Mouse (Mus musculus): ENCODE results near the gene H2-Q7. TPM values are rescaled to one million over a fixed set of nuclear protein-coding genes. Genes with fewer than 3 reads are reported as not detected.
"Not testable (repeated sequence)": the region's sequence is repeated elsewhere in the genome, so short reads cannot be mapped to it uniquely, and the experiment has no call there.

The H2-Q7 gene
- polyA plus RNA-seq, 1 experiment from 2014 or later: 3.6 TPM

DNA sequence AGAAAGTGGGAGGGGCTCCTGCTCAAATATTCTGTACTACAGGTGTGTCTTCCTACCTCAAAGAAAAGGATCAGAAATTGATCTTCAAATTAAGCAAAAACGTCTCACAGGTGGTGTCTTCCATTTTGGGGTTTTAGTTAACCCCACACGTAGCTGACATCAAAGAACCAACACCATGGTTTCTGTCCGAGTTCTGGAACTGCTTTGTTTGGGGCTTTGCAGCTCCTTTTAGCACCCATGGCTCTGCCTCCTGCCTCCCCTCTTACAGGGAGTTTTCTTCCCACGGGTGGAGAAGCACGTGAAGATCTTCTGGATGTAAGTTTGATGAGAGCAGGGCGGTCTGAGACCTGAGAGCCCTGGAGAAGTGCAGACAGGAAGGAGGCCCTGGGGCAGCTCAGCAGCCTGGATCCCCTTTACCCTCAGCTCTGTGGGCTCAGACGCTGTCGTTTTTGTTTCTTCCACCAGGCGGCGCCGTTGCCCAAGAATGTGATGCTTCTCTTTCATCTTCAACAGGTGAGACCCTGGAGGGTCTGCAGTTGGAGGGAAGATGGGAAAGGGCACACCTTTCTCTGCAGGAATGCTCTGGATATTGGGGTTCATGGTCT is 18.6 kb upstream of the H2-Q7 start:
- H3K4me2 ChIP-seq (ENCODE audit: low read depth, low read length); H3K4me3 ChIP-seq (replicated peaks; ENCODE audit: low read length); H3K4me1 ChIP-seq (ENCODE audit: control insufficient read depth, insufficient read depth, low read length); H3K27me3 ChIP-seq (ENCODE audit: control insufficient read depth, insufficient read depth, low read length); ATAC-seq (ENCODE audit: insufficient read depth, low FRiP score); H3K36me3 ChIP-seq (ENCODE audit: control insufficient read depth, insufficient read depth, low read length); H3K9me3 ChIP-seq (replicated peaks; ENCODE audit: control insufficient read depth, low read length); H3K27ac ChIP-seq (ENCODE audit: low read length); H3K9ac ChIP-seq (ENCODE audit: low read length): not testable (repeated sequence)
- 14% methylated on average over 11 of the region's 11 CpGs for WGBS

DNA sequence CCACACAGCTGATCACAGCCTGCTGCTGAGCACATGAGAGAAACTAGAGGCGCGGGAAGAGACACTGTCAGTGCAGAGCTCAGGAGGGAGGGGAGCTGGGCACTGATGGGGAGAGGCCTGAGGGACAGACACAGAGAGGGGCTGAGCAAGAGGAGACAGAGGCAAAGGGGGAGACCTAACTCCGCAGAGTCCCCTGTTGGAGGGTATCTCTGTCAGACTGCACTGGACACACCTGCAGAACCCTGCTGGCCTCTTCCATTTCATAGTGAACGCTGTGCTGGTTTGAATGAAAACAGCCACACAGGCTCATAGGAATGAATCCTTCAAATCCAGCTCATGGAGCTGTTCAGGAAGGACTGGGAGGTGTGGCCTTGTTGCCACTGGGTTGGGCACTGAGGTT is 17.6 kb upstream of the H2-Q7 start:
- not testable (repeated sequence) for H3K27me3 ChIP-seq (ENCODE audit: control insufficient read depth, insufficient read depth, low read length); ATAC-seq (ENCODE audit: insufficient read depth, low FRiP score); H3K9ac ChIP-seq (ENCODE audit: low read length); H3K4me3 ChIP-seq (replicated peaks; ENCODE audit: low read length); H3K27ac ChIP-seq (ENCODE audit: low read length); H3K4me1 ChIP-seq (ENCODE audit: control insufficient read depth, insufficient read depth, low read length); H3K36me3 ChIP-seq (ENCODE audit: control insufficient read depth, insufficient read depth, low read length); H3K9me3 ChIP-seq (replicated peaks; ENCODE audit: control insufficient read depth, low read length); H3K4me2 ChIP-seq (ENCODE audit: low read depth, low read length)
- WGBS: 90% methylated on average over 4 of the region's 4 CpGs

DNA sequence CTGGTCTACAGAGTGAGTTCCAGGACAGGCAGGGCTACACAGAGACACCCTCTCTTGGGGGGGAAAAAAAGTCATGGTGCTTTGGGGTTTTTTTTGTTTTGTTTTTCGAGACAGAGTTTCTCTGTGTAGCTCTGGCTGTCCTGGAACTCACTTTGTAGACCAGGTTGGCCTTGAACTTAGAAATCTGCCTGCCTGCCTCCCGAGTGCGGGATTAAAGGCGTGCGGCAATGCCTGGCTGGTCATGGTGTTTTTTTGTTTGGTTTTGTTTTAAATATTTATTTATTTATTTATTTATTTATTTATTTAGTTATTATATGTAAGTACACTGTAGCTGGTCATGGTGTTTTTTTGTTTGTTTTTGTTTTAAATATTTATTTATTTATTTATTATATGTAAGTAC is 16.6 kb upstream of the H2-Q7 start:
- not testable (repeated sequence) for H3K36me3 ChIP-seq (ENCODE audit: control insufficient read depth, insufficient read depth, low read length); H3K4me3 ChIP-seq (replicated peaks; ENCODE audit: low read length); H3K9ac ChIP-seq (ENCODE audit: low read length); ATAC-seq (ENCODE audit: insufficient read depth, low FRiP score); H3K4me1 ChIP-seq (ENCODE audit: control insufficient read depth, insufficient read depth, low read length); H3K9me3 ChIP-seq (replicated peaks; ENCODE audit: control insufficient read depth, low read length); H3K27me3 ChIP-seq (ENCODE audit: control insufficient read depth, insufficient read depth, low read length); H3K4me2 ChIP-seq (ENCODE audit: low read depth, low read length); H3K27ac ChIP-seq (ENCODE audit: low read length)
- WGBS: 89% methylated on average over 5 of the region's 5 CpGs

DNA sequence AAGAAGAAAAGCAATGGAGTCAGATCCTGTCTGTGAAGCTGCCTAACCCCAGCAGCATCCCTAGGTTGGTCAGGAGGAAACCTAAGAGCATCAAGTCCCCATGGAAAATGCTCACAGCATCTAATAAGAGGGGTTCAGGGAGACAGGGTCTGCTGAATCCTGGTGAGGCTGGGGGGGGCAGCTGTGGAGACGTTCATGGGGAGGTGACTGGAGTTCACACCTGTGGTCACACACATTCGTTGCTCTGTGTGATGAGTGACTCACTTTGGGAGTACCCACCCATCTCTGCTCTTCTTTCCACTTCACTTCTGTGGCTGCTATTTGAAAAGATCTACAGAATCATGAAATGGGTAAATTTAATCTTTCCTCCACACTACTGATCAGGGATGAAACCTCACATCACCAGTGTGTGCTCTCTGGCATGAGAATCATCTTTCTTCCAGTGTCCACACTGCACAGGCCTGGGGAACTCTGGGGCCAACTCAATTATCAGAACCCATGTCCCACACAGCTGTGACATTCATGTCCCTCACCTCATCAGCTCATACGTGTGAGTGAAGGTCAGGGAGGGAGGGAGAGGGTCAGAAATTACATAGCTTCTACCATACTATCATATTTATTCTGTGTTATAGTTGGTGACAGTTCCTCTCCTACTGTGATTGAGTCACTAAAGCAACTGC is 15.7 kb upstream of the H2-Q7 start:
- H3K4me3 ChIP-seq (replicated peaks; ENCODE audit: low read length); H3K27me3 ChIP-seq (ENCODE audit: control insufficient read depth, insufficient read depth, low read length); H3K27ac ChIP-seq (ENCODE audit: low read length); H3K4me2 ChIP-seq (ENCODE audit: low read depth, low read length); H3K4me1 ChIP-seq (ENCODE audit: control insufficient read depth, insufficient read depth, low read length); H3K9me3 ChIP-seq (replicated peaks; ENCODE audit: control insufficient read depth, low read length); ATAC-seq (ENCODE audit: insufficient read depth, low FRiP score); H3K36me3 ChIP-seq (ENCODE audit: control insufficient read depth, insufficient read depth, low read length); H3K9ac ChIP-seq (ENCODE audit: low read length): not testable (repeated sequence)
- 63% methylated on average over 3 of the region's 3 CpGs for WGBS

GRCm38 (mm10) chr17:35424106-35424505 is 14.8 kb upstream of the H2-Q7 start:
- H3K27me3 ChIP-seq (ENCODE audit: control insufficient read depth, insufficient read depth, low read length); ATAC-seq (ENCODE audit: insufficient read depth, low FRiP score); H3K36me3 ChIP-seq (ENCODE audit: control insufficient read depth, insufficient read depth, low read length); H3K27ac ChIP-seq (ENCODE audit: low read length); H3K9ac ChIP-seq (ENCODE audit: low read length); H3K9me3 ChIP-seq (replicated peaks; ENCODE audit: control insufficient read depth, low read length); H3K4me2 ChIP-seq (ENCODE audit: low read depth, low read length); H3K4me1 ChIP-seq (ENCODE audit: control insufficient read depth, insufficient read depth, low read length); H3K4me3 ChIP-seq (replicated peaks; ENCODE audit: low read length): not testable (repeated sequence)
- WGBS: 77% methylated on average over 3 of the region's 3 CpGs

DNA sequence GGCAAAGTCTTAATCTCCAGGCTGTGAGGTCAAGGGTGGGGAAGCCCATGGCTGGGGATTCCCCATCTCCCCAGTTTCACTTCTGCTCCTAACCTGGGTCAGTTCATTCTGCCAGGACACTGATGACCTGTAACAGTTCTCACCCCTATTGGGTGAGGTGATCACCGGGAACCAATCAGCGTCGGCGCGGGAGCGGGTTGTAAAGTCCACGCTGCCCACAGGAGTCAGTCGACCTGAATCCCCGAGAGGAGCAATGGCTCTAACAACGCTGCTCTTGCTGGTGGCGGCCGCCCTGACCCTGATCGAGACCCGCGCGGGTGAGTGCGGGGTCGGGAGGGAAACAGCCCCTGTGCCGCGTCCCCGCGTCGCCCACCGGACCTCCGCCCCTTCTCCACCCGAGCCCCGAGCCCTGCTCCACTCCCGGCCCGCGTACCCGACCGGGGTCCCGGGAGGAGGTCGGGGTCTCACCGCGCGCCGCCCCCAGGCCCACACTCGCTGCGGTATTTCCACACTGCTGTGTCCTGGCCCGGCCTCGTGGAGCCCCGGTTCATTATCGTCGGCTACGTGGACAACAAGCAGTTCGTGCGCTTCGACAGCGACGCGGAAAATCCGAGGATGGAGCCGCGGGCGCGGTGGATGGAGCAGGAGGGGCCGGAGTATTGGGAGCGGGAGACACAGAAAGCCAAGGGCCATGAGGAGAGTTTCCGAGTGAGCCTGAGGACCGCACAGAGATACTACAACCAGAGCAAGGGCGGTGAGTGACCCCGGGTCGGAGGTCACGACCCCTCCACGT is 14.1 kb upstream of the H2-Q7 start, which contains the start of gene H2-Q6:
H2-Q6 (plus strand) TSS at position 227 of the 793 bp plus-strand sequence.
- 2% methylated on average over 54 of the region's 66 CpGs for WGBS
- H3K9ac ChIP-seq (ENCODE audit: low read length): peak within 1 kb of the TSS; percentile 50; the same call in 1 of the 2 replicates

GRCm38 (mm10) chr17:35425474-35425873 is 13.5 kb upstream of the H2-Q7 start:
- not testable (repeated sequence) for H3K27me3 ChIP-seq (ENCODE audit: control insufficient read depth, insufficient read depth, low read length); ATAC-seq (ENCODE audit: insufficient read depth, low FRiP score); H3K9me3 ChIP-seq (replicated peaks; ENCODE audit: control insufficient read depth, low read length); H3K4me1 ChIP-seq (ENCODE audit: control insufficient read depth, insufficient read depth, low read length); H3K36me3 ChIP-seq (ENCODE audit: control insufficient read depth, insufficient read depth, low read length); H3K27ac ChIP-seq (ENCODE audit: low read length); H3K9ac ChIP-seq (ENCODE audit: low read length)
- Histone ChIP-seq H3K4me3 (replicated peaks; ENCODE audit: low read length) (peak overlapping the region; percentile 37), H3K4me2 (ENCODE audit: low read depth, low read length) (peak overlapping the region; percentile 61)
- WGBS: 14% methylated on average over 28 of the region's 28 CpGs

More for the DNA sequence above, 14.1 kb upstream of the H2-Q7 start, which contains the start of gene H2-Q6:
- not testable (repeated sequence) for H3K27ac ChIP-seq (ENCODE audit: low read length); H3K9me3 ChIP-seq (replicated peaks; ENCODE audit: control insufficient read depth, low read length); H3K36me3 ChIP-seq (ENCODE audit: control insufficient read depth, insufficient read depth, low read length); H3K4me1 ChIP-seq (ENCODE audit: control insufficient read depth, insufficient read depth, low read length); H3K27me3 ChIP-seq (ENCODE audit: control insufficient read depth, insufficient read depth, low read length)
- peak; percentile 71; the same call in 1 of the 2 replicates for ATAC-seq (ENCODE audit: insufficient read depth, low FRiP score)
- Histone ChIP-seq H3K4me2 (ENCODE audit: low read depth, low read length) (peak within 1 kb of the TSS; percentile 61), H3K4me3 (replicated peaks; ENCODE audit: low read length) (peak within 1 kb of the TSS; percentile 37)

DNA sequence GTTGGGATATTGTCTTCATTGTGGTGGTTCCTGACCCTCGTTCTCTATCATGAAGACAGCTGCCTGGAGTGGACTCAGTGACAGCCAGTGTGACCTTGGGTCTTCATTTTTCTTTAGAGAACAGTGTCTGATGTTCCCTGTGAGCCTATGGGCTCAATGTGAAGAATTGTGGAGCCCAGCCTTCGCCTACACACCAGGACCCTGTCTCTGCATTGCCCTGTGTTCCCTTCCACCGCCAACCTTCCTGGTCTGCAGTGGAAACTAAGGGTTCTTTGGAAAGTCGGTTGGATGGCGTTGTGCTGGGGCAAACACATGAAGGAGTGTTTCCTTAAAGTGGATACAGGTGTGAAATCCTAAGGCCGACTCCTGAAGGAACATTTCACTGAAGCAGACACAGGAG is 10.1 kb upstream of the H2-Q7 start:
- not testable (repeated sequence) for H3K9me3 ChIP-seq (replicated peaks; ENCODE audit: control insufficient read depth, low read length); H3K9ac ChIP-seq (ENCODE audit: low read length); H3K4me3 ChIP-seq (replicated peaks; ENCODE audit: low read length); H3K36me3 ChIP-seq (ENCODE audit: control insufficient read depth, insufficient read depth, low read length); H3K4me2 ChIP-seq (ENCODE audit: low read depth, low read length); H3K27ac ChIP-seq (ENCODE audit: low read length); H3K27me3 ChIP-seq (ENCODE audit: control insufficient read depth, insufficient read depth, low read length); ATAC-seq (ENCODE audit: insufficient read depth, low FRiP score); H3K4me1 ChIP-seq (ENCODE audit: control insufficient read depth, insufficient read depth, low read length)
- WGBS: 83% methylated on average over 6 of the region's 6 CpGs

- H3K4me2 ChIP-seq (ENCODE audit: low read depth, low read length); H3K9me3 ChIP-seq (replicated peaks; ENCODE audit: control insufficient read depth, low read length); ATAC-seq (ENCODE audit: insufficient read depth, low FRiP score); H3K4me3 ChIP-seq (replicated peaks; ENCODE audit: low read length); H3K27me3 ChIP-seq (ENCODE audit: control insufficient read depth, insufficient read depth, low read length); H3K36me3 ChIP-seq (ENCODE audit: control insufficient read depth, insufficient read depth, low read length); H3K4me1 ChIP-seq (ENCODE audit: control insufficient read depth, insufficient read depth, low read length); H3K27ac ChIP-seq (ENCODE audit: low read length); H3K9ac ChIP-seq (ENCODE audit: low read length): not testable (repeated sequence)
- WGBS: 85% methylated on average over 6 of the region's 6 CpGs
These were observed 8.3 kb upstream of the H2-Q7 start for GRCm38 (mm10) chr17:35430671-35431070.

All from stomach, embryonic 16.5 days (tissue).